Mouse (Mus musculus) cerebellum, adult 2 months (tissue): ENCODE data around the gene Sdk1. TPM values are rescaled to one million over a fixed set of nuclear protein-coding genes. Genes with fewer than 3 reads are reported as not detected.
A peak's percentile ranks its signal among the peaks of the same experiment; 100 is the strongest.

ENCODE experiments used
- DNase-seq, 2 experiments: peaks; one replicate each; pipeline ENCODE4 v3.0.0; 2021
- H3K27ac ChIP-seq: fragments of 200-500 bp; 2 replicates; pipeline ENCODE4 v1.5.1; 2012; ENCODE audit warnings: low read length, control low read depth, inconsistent platforms; ENCODE audit not compliant: insufficient read depth
- H3K27me3 ChIP-seq: fragments of 200-500 bp; 2 replicates; pipeline ENCODE4 v1.6.1; 2012; ENCODE audit warnings: inconsistent platforms, mild to moderate bottlenecking, low read length, moderate library complexity; ENCODE audit not compliant: control insufficient read depth, insufficient read depth
- H3K4me1 ChIP-seq: fragments of 200-500 bp; 2 replicates; pipeline ENCODE4 v1.6.1; 2011; ENCODE audit warnings: low read length; ENCODE audit not compliant: control insufficient read depth, insufficient read depth
- H3K4me3 ChIP-seq: fragments of 200-500 bp; replicated peaks from 2 replicates; pipeline ENCODE3; 2011; ENCODE audit warnings: mild to moderate bottlenecking, low read depth, low read length, control low read depth; ENCODE audit not compliant: insufficient read depth
- CTCF ChIP-seq: fragments of 200-500 bp; IDR thresholded peaks from 2 replicates; pipeline ENCODE4 v1.5.1; 2011; ENCODE audit warnings: low read depth, mild to moderate bottlenecking, control low read depth, low read length, moderate library complexity, borderline replicate concordance; ENCODE audit not compliant: insufficient read depth
- POLR2A ChIP-seq: fragments of 200-500 bp; IDR thresholded peaks from 2 replicates; pipeline ENCODE4 v1.6.1; 2011; ENCODE audit warnings: low read length, control low read depth, borderline replicate concordance; ENCODE audit not compliant: insufficient read depth
- WGBS: fragments of 180-500 bp; shearing (Covaris S2); methylation state at CpG from one replicate; pipeline ENCODE4 v1.1.7; 2018; 5-methylcytosine and 5-hydroxymethylcytosine counted together
- polyA plus RNA-seq: library from polyadenylated mRNA; depleted of rRNA; stranded (reverse); fragments of >200 nt; gene quantifications from 2 replicates; pipeline ENCODE4 v1.2.3, GENCODE M21; 2012

Gene Sdk1
- polyA plus RNA-seq, 1 experiment, result 1.5 TPM

DNA sequence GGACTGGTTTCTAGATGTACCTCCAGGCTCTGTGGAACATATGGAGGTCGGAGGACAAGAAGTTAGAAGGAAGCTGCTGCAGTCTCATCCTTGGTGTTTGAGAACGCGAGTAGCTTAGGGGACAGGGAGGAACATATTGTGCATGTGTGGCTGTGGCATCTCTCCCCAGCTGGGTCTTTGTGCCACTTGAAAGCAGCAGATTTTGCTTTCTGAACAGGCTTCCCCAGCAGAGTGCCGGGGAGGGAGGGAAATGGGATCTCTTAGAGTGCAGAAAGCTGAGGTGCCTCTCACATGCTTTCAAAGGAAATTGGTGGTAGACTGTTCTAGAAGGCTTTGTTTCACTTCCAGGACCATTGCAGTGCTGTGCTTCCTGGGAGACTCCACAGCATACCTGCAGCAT, 820.5 kb downstream of the Sdk1 start:
- no peak overlapping the region for H3K4me3 ChIP-seq
- TF ChIP-seq CTCF (no peak), POLR2A (no peak)
- H3K27me3 ChIP-seq, result no peaks in the 10 kb centered on the region
- 87% methylated on average over 4 of the region's 4 CpGs for WGBS
- no peaks in the 10 kb centered on the region for H3K4me1 ChIP-seq
- H3K27ac ChIP-seq, result no peak overlapping the region
- no peak for DNase-seq

DNA sequence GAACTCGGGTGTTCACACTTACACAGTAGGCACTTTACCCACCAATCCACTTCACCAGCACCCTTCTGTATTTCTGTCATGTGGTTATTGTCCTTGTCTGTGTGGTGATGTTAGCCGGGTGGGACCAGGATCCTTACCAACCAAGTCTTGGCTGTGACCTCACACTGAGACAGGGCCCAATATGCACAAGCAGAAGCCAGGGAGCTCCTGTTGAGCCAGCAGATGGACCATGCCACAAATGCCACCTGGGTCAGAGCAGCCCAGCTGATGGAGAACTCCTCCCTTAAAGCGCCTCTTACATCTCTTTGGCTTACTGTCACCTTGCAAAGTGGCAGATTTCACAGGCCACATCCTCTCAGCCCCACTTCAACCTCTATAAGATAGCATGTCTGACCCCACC, 830.0 kb downstream of the Sdk1 start:
- Histone ChIP-seq H3K27ac (no peak overlapping the region), H3K27me3 (no peaks in the 10 kb centered on the region), H3K4me1 (peaks cover 33% of the 10 kb centered on the region), H3K4me3 (no peak overlapping the region)
- TF ChIP-seq CTCF (no peak), POLR2A (no peak)
- 49% methylated on average over 3 of the region's 3 CpGs for WGBS
- peak; percentile 54 to 73 for DNase-seq

- WGBS, result 94% methylated on average over 3 of the region's 3 CpGs
- no peak overlapping the region for H3K27ac ChIP-seq
- DNase-seq, result no peak
- H3K27me3 ChIP-seq, result no peaks in the 10 kb centered on the region
- TF ChIP-seq POLR2A (no peak), CTCF (no peak)
- no peak overlapping the region for H3K4me3 ChIP-seq
- H3K4me1 ChIP-seq, result peaks cover 33% of the 10 kb centered on the region
These were observed 832.6 kb downstream of the Sdk1 start for GRCm38 (mm10) chr5:142073901-142074300.

DNA sequence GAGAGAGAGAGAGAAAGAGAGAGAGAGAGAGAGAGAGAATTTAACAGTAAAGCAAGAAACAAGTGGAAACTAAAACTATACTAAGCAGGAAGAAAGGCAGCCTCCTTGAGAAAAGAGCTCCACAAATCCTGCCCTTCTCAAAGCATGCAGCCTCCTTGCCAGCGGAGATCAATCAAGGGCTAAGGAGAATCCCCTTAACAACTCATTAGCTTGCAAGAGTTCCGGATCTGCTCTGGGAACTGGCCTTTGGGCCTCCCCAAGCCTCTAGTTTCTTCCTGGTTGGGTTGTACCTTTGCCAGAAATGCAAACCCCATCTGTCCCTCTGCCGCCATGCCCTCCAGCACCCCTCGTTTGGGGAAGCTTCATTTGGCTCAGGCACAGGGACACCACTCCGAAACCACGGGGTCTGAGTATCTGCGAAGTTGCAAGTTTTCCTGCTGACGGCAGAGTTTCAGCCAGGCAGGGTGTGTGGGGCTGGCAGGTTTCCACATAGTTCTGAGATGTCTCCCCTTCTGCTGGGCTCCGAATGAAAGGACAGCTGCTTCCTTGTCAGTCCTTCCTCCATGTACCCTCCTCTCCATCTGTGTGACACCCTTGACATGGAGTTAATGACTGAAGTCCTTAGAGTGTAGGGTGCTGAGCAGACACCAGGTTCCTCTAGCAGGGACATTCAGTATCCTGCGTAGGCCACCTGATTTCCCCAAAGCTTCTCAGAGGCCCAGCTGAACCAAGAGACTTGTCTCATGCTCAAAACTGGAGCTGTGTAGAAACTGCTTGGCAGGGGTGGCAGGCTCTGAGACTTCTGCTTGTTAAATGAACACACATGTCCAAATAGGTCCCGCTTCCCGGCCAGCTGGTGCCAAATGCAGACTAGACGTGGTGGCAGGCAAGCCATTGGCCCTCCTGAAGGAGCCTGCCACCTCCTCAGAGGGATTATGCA, 833.5 kb downstream of the Sdk1 start:
- WGBS, result 25% methylated on average over 13 of the region's 13 CpGs
- no peaks in the 10 kb centered on the region for H3K27me3 ChIP-seq
- no peak overlapping the region for H3K4me3 ChIP-seq
- peak; percentile 38 to 51 for DNase-seq
- peaks cover 33% of the 10 kb centered on the region for H3K4me1 ChIP-seq
- no peak overlapping the region for H3K27ac ChIP-seq
- TF ChIP-seq CTCF (no peak), POLR2A (no peak)

DNA sequence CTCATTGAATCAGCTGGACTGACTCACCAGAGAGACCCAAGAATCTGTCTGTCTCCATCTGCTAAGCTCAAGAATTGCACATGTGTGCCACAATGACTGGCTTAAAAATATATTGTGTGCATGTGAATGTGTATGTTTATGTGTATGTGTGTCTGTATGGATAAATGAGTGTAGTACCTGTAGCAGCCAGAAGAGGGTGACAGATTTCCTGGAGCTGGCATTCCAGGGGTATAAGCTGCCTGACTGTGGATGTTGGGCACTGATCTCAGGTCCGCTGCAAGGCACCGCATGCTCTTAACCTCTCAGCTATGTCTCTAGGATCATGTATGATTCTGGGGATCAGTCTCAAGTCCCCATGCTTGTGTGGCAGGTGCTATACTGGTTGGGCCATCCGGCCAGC, 839.4 kb downstream of the Sdk1 start:
- WGBS, result 93% methylated on average over 3 of the region's 3 CpGs
- Histone ChIP-seq H3K4me1 (no peaks in the 10 kb centered on the region), H3K27me3 (no peaks in the 10 kb centered on the region), H3K4me3 (no peak overlapping the region), H3K27ac (no peak overlapping the region)
- DNase-seq, result no peak
- no peak for TF ChIP-seq POLR2A
- TF ChIP-seq CTCF, result peak; percentile 29; the same call in 1 of the 2 replicates

- peak; percentile 61 to 83 for DNase-seq
- TF ChIP-seq CTCF (no peak), POLR2A (no peak)
- no peak overlapping the region for H3K4me3 ChIP-seq
- H3K27me3 ChIP-seq, result no peaks in the 10 kb centered on the region
- no peak overlapping the region for H3K27ac ChIP-seq
- WGBS, result 62% methylated on average over 3 of the region's 3 CpGs
- no peaks in the 10 kb centered on the region for H3K4me1 ChIP-seq
These were observed 839.8 kb downstream of the Sdk1 start for GRCm38 (mm10) chr5:142081076-142081475.

DNA sequence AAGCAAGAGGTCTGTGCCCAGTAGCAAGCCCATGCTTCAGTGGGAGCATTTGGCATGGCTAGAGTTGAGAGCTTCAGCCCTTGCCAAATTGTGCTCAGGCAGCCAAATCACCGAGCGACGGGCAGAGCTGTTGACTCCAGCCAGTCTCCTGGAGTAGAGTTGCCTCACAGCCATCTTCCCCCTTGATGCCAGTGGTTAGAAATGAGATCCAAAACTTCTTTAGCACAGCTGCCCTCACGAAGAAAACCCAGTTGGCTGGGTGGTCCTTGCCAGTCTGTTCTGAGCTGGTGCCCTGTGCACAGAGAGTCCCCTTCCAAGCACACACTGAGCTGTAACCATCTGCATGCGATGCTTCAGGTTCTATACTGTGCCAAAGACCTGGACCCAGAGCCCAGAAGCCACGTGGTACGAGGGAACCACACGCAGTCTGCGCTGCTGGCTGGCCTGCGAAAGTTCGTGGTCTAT, 855.1 kb downstream of the Sdk1 start:
- H3K4me1 ChIP-seq, result peaks cover 18% of the 10 kb centered on the region
- peak overlapping the region; percentile 13 for H3K4me3 ChIP-seq
- 0 out of 2 replicates have a peak, but pooled peaks have one; percentile 24 for TF ChIP-seq POLR2A
- no peak for TF ChIP-seq CTCF
- 9% methylated on average over 11 of the region's 11 CpGs for WGBS
- H3K27me3 ChIP-seq, result no peaks in the 10 kb centered on the region
- H3K27ac ChIP-seq, result no peak overlapping the region
- peak; percentile 85 to 92 for DNase-seq

- Histone ChIP-seq H3K4me1 (peaks cover 12% of the 10 kb centered on the region), H3K4me3 (no peak overlapping the region), H3K27ac (no peak overlapping the region), H3K27me3 (no peaks in the 10 kb centered on the region)
- no peak for TF ChIP-seq CTCF
- TF ChIP-seq POLR2A, result no peak
- WGBS, result 12% methylated on average over 7 of the region's 7 CpGs
- DNase-seq, result peak; percentile 18 to 53
These were observed 858.9 kb downstream of the Sdk1 start for GRCm38 (mm10) chr5:142100176-142100575.
